20 mouse cellular contexts compared by ENCODE assay signal in genomic region chr7:75139306-75139705, GRCm38 (mm10).
DNase-seq lines count a peak whose midpoint lies in the region; ATAC-seq and TF ChIP-seq lines count a peak whose summit lies in the region.
"Had no signal": no experiment of that assay in that cellular context is flagged by ENCODE, and none has a peak within 500 bp of the region (broad histone marks: within the 10 kb centered on the region; RNA-seq: fewer than 3 reads in every experiment).

No protein-coding gene starts in this region.

- no peak for ATAC-seq in intestine, postnatal 0 days
- no peak for ATAC-seq in intestine, embryonic 15.5 days
- no peak for ATAC-seq in midbrain, postnatal 0 days (ENCODE audit: low FRiP score)
- ATAC-seq in midbrain, embryonic 16.5 days, result no peak
- ATAC-seq in common myeloid progenitor, adult 5-6 weeks (replicated peaks; ENCODE audit: low read depth, poor library complexity, severe bottlenecking), result 0 out of 2 replicates have a peak, but pooled peaks have one; percentile 33
- ATAC-seq: hindbrain, embryonic 16.5 days had no signal

- H3K27me3 ChIP-seq in intestine, postnatal 0 days (replicated peaks; ENCODE audit: control insufficient read depth, insufficient read depth, low read length), result no peaks in the 10 kb centered on the region
- H3K27me3 ChIP-seq in intestine, embryonic 15.5 days (replicated peaks), result no peaks in the 10 kb centered on the region
- H3K27me3 ChIP-seq in midbrain, postnatal 0 days (ENCODE audit: insufficient read depth, low read length), result no peaks in the 10 kb centered on the region
- no peaks in the 10 kb centered on the region for H3K27me3 ChIP-seq in midbrain, embryonic 16.5 days (ENCODE audit: control insufficient read depth, insufficient read depth, low read depth, low read length)

- peak; percentile 19; the same call in 1 of the 2 replicates for TF ChIP-seq CTCF in intestine, postnatal 0 days (IDR thresholded peaks at IDR 0.05; ENCODE audit: low read depth)
- peak; percentile 38 for TF ChIP-seq CTCF in midbrain, postnatal 0 days (IDR thresholded peaks at IDR 0.05)

- no peak overlapping the region for H3K4me3 ChIP-seq in intestine, postnatal 0 days (ENCODE audit: low read depth, low read length)
- H3K4me3 ChIP-seq in intestine, embryonic 15.5 days (replicated peaks), result no peak overlapping the region
- no peak overlapping the region for H3K4me3 ChIP-seq in midbrain, postnatal 0 days (ENCODE audit: low read depth, low read length)
- no peak overlapping the region for H3K4me3 ChIP-seq in midbrain, embryonic 16.5 days (ENCODE audit: low read depth, low read length)
- H3K4me3 ChIP-seq: embryonic facial prominence, embryonic 13.5 days; forebrain, embryonic 12.5 days; gastrocnemius, adult 2 months; heart, embryonic 10.5 days had no signal

- intact Hi-C loops in heart, postnatal 14 days (cut with DNase I), result loop anchor here (10.0 kb wide), 1 partner anchor 415 kb away; no protein-coding TSS in a partner anchor

- no peaks in the 10 kb centered on the region for H3K4me1 ChIP-seq in intestine, postnatal 0 days (replicated peaks; ENCODE audit: control insufficient read depth, insufficient read depth, low read length)
- H3K4me1 ChIP-seq in intestine, embryonic 15.5 days (replicated peaks), result peaks cover 7% of the 10 kb centered on the region
- 0 out of 2 replicates have a peak, but pooled peaks cover 6% of the 10 kb centered on the region for H3K4me1 ChIP-seq in midbrain, postnatal 0 days (ENCODE audit: insufficient read depth, low read length)
- peaks cover 7% of the 10 kb centered on the region for H3K4me1 ChIP-seq in midbrain, embryonic 16.5 days (ENCODE audit: control insufficient read depth, insufficient read depth, low read length)

- H3K36me3 ChIP-seq in intestine, postnatal 0 days (ENCODE audit: control insufficient read depth, insufficient read depth), result no peaks in the 10 kb centered on the region
- no peaks in the 10 kb centered on the region for H3K36me3 ChIP-seq in intestine, embryonic 15.5 days
- H3K36me3 ChIP-seq in midbrain, postnatal 0 days (ENCODE audit: insufficient read depth, low read length), result no peaks in the 10 kb centered on the region
- H3K36me3 ChIP-seq in midbrain, embryonic 16.5 days (ENCODE audit: control insufficient read depth, insufficient read depth, low read length), result no peaks in the 10 kb centered on the region
- H3K36me3 ChIP-seq: embryonic facial prominence, embryonic 13.5 days; forebrain, embryonic 12.5 days; G1E; heart, embryonic 10.5 days had no signal

- 90% methylated on average over 2 of the region's 2 CpGs for WGBS in intestine, postnatal 0 days
- 90% methylated on average over 2 of the region's 2 CpGs for WGBS in intestine, embryonic 15.5 days
- 93% methylated on average over 2 of the region's 2 CpGs for WGBS in midbrain, postnatal 0 days
- WGBS in midbrain, embryonic 16.5 days, result 95% methylated on average over 2 of the region's 2 CpGs

- no peaks in the 10 kb centered on the region for H3K9me3 ChIP-seq in intestine, postnatal 0 days (ENCODE audit: control insufficient read depth)
- no peaks in the 10 kb centered on the region for H3K9me3 ChIP-seq in intestine, embryonic 15.5 days
- no peaks in the 10 kb centered on the region for H3K9me3 ChIP-seq in midbrain, postnatal 0 days (ENCODE audit: low read length)
- no peaks in the 10 kb centered on the region for H3K9me3 ChIP-seq in midbrain, embryonic 16.5 days (replicated peaks; ENCODE audit: control insufficient read depth, low read length, poor library complexity, severe bottlenecking)
- H3K9me3 ChIP-seq: embryonic facial prominence, embryonic 13.5 days; forebrain, embryonic 12.5 days; G1E; heart, embryonic 10.5 days had no signal

- no peak for DNase-seq in midbrain, postnatal 0 days (ENCODE audit: low spot score)
- no peak for DNase-seq in spleen, adult 12 weeks (ENCODE audit: low spot score)
- no peak for DNase-seq in heart, postnatal 14 days
- DNase-seq: adrenal gland, adult 8-10 months; adrenal gland, postnatal 36 days; cerebellum, postnatal 14 days; gastrocnemius, adult 2 months; gastrocnemius, postnatal 25 days; heart, adult 18-20 months; heart, postnatal 10 days; kidney, adult 2 months had no signal

- H3K4me2 ChIP-seq in intestine, postnatal 0 days (replicated peaks; ENCODE audit: low read depth), result no peak overlapping the region
- no peak overlapping the region for H3K4me2 ChIP-seq in intestine, embryonic 15.5 days (replicated peaks)
- no peak overlapping the region for H3K4me2 ChIP-seq in midbrain, postnatal 0 days (ENCODE audit: low read depth, low read length, poor library complexity, severe bottlenecking)
- H3K4me2 ChIP-seq in midbrain, embryonic 16.5 days (ENCODE audit: low read length), result no peak overlapping the region
- H3K4me2 ChIP-seq: embryonic facial prominence, embryonic 13.5 days; forebrain, embryonic 12.5 days had no signal

- H3K27ac ChIP-seq in intestine, postnatal 0 days (ENCODE audit: low read depth, low read length), result no peak overlapping the region
- no peak overlapping the region for H3K27ac ChIP-seq in intestine, embryonic 15.5 days
- no peak overlapping the region for H3K27ac ChIP-seq in midbrain, postnatal 0 days (ENCODE audit: low read depth, low read length)
- no peak overlapping the region for H3K27ac ChIP-seq in midbrain, embryonic 16.5 days (ENCODE audit: low read length)
- H3K27ac ChIP-seq: embryonic facial prominence, embryonic 13.5 days; forebrain, embryonic 12.5 days; gastrocnemius, adult 2 months; heart, embryonic 10.5 days had no signal

- H3K9ac ChIP-seq in intestine, postnatal 0 days (ENCODE audit: low read depth, low read length), result no peak overlapping the region
- no peak overlapping the region for H3K9ac ChIP-seq in intestine, embryonic 15.5 days
- H3K9ac ChIP-seq in midbrain, postnatal 0 days (replicated peaks; ENCODE audit: low read length, poor library complexity, severe bottlenecking), result no peak overlapping the region
- H3K9ac ChIP-seq in midbrain, embryonic 16.5 days (ENCODE audit: low read depth, low read length), result no peak overlapping the region
- H3K9ac ChIP-seq: embryonic facial prominence, embryonic 13.5 days; forebrain, embryonic 12.5 days had no signal
